Mouse (Mus musculus) ZHBTc4 (cell line): Measurements from ENCODE around the gene Fastkd5.

Source experiments
- DNase-seq: peaks from one replicate; pipeline ENCODE4 v3.0.0-alpha.2; 2011; ENCODE audit warnings: low read depth, low spot score

Gene Fastkd5

DNA sequence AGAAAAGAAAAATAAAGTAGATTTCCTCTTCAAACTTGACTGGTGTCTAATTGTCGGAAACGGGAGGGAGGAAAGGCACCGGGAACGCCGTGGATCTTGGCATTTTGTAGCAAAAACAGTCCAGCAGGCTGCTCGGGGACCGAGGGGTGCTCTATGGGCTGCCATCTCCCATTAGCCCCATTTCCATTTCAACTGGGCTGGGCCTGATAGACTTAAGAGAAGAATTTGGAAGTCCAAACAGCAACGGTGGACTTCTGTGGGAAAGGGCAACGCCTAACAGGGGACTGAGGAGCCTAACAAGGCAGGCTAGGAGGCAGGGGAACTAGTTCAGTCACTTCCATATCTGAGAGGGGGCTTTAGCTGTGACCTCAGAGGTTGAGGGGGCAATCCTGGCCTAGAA, 52.8 kb downstream of the Fastkd5 start:
- DNase-seq, result no peak

DNA sequence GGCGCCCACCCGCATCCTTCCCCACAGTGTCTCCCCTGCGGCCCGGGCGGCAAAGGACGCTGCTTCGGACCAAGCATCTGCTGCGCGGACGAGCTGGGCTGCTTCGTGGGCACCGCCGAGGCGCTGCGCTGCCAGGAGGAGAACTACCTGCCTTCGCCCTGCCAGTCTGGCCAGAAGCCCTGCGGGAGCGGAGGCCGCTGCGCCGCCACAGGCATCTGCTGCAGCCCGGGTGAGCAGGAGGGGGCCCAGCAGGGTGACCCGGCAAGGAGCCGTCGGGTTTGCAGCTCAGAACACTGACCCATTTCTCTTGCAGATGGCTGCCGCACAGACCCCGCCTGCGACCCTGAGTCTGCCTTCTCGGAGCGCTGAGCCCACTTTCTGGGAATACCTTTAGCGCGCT, 53.3 kb downstream of the Fastkd5 start:
- peak; percentile 36 for DNase-seq

DNA sequence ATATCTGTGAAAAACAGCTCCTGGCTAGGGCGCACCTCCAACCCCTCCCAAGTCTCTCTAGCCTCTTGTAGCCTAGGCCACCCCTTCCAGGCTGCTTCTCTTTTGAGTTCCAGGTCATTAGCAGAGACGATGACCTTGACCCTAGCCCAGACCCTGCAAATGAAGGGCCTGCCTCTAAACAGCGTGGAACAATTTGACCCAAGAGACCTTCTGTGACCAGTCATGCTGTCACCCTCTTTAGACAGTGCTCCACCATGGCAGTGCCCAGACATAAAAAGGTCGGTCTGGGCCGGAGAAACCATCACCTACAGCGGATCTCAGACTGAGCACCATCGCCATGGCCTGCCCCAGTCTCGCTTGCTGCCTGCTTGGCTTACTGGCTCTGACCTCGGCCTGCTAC, 54.0 kb downstream of the Fastkd5 start, which contains the start of gene Oxt:
Oxt (plus strand) TSS at position 301 of the 400 bp plus-strand sequence.
- DNase-seq, result peak; percentile 20

DNA sequence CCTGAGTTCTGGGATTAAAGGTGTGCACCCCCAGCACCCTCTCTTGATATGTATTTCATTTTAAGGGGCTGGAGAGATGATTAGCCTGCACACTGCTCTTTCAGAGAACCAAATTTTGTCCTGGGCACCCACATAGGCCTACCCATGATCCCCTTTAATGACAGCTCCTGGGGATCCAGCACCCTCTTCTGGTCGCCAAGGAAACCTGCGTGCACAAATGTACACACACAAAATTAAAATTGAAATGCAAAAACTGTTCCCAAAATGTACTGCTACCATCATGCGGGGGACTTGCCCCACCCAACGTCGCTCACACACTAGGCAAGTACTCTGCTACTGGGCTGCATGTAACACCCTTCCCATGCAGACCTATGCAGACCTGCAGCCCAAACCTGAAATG, 54.9 kb downstream of the Fastkd5 start:
- DNase-seq, result no peak

DNA sequence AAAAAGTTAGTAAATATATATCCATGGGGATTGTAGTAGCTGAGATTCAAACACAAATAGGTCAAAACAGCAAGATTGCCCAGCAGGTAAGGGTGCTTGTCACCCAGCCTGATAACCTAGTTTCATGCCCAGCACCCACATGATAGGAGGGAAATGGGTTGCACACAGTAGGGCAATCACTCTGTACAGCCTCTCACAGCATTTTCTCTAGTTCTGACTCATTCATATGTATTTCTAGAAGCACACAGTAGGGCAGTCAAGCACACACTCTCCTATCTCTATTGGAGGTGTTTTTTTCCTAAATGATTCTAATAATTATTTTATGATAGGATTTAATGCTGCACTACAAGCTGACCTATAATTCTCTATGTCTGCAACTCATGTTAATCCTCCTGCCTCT, 59.9 kb downstream of the Fastkd5 start:
- no peak for DNase-seq

DNA sequence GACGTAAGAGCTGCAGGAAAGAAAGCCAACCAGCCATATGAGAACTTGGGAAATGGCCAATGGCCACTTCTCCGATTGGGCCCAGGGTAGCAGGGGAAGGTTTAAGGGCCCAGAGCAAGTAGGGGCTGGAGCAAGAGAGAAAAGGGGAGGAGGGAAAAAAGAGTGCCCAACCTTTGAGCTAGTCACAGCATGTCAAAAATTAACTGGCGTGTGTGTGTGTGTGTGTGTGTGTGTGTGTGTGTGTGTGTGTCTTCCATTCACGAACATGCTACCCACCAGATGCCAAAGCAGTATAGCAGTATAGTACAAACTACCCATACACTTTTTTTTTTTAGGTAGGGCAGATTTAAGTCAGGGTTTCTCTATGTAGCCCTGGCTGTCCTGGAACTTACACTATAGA, 60.9 kb downstream of the Fastkd5 start:
- DNase-seq, result no peak

DNA sequence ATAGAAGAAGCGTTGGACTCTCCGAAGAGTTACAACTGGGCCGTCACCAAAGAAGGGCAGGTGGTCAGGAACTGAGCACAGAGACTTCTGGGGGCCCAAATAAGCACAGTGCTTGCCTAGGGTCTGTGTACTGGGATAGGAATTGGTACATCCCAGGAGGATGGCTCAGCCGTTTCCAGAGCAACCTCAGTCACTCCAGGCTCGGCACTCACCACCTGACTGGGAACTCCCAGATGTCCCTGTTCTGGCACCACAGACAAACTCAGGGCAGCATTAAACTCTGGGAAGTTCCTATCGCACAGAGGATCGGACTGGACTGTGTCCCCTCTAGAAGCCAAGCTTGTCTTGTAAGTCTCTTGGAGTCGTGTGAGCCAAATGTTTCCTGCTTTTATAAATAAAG, 64.8 kb downstream of the Fastkd5 start:
- DNase-seq, result no peak

DNA sequence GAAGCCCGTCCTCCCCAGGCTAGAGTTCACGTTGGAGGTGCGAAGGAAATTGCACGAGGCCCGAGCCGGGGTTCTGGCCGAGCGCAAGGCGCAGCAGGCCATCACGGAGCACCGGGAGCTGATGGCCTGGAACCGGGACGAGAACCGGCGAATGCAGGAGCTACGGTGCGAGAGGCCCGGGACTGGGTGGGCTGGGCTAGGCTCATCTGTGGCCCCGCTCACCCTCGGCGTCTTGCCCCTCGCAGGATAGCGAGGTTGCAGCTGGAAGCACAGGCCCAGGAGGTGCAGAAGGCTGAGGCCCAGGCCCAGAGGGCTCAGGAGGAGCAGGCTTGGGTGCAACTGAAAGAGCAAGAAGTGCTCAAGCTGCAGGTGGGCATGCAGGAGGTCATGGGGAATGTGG, 65.8 kb downstream of the Fastkd5 start:
- no peak for DNase-seq
